Mouse (Mus musculus): ENCODE measurements around the gene Nadk2.

- TF ChIP-seq GATA1 (IDR thresholded peaks at IDR 0.05; ENCODE audit: low read length) = no peak
- no peak for TF ChIP-seq TAL1 (IDR thresholded peaks at IDR 0.05; ENCODE audit: low read length)
These were observed 51.9 kb downstream of the Nadk2 start for GRCm38 (mm10) chr15:9122989-9123388.
